Mouse (Mus musculus): Measurements from ENCODE around the gene Ebp.

- no peak for TF ChIP-seq CTCF (IDR thresholded peaks at IDR 0.05)
- TF ChIP-seq EP300 (IDR thresholded peaks at IDR 0.05), result no peak
These were observed 13.9 kb upstream of the Ebp start for GRCm38 (mm10) chrX:8207224-8207623.

Data from lung, postnatal 0 days (tissue).